Mouse (Mus musculus) ZHBTc4 (cell line): ENCODE results near the gene Hist1h1d.

Source experiments
- DNase-seq: peaks from one replicate; pipeline ENCODE4 v3.0.0-alpha.2; 2011; ENCODE audit warnings: low read depth, low spot score

Hist1h1d gene

DNA sequence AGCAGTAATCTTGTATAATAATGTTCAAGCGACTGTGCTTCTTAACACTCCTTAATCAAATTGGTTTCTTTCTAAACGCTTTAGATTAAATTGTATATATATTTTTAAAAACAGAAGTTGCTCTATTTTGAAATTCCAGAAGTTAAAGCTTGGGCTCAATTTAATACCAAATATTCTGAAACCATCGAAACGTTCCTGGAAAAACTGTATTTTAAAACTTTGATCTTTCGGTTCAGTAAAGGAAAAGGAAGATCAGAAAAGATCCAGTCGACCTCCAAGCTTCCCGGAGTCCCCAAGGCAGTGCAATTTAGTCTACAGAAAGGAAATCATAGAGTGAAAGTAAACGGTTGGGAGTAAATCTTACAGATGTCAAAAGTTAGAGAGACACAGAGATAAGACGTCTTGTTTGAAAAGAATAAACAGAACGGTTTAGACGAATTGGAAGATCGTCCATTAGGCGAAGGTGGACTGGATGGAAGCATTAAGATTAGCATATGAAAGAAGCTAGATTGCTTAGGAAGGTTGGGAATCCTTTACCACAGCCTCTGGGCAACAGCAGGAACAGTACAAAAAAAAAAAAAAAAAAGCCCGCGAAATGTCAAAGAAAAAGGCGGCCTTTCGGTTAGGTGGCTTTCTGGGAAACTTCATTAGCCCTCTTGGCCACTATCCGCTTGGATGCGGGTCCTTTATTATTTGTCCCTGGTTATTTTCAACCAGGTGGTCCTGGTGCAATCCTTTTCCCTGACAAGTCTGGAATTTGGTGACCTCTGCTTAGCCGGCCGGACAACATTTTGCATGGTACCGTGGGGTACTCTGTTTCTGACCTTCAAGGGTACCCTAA is 33.3 kb downstream of the Hist1h1d start:
- DNase-seq = peak; percentile 82

DNA sequence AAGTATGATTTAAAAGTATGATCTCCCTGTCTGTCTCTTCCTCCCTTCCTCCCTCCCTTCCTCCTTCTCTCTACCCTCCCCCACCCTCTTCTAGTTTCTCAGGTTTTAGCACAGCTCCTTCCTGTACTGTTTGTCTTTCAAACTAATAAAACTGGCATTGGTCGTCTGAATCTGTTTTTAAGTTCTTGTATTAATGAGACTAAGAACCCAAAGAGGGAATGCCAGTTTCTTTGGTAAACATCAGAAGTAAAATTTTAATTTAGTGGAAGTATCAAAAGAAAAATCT is 33.8 kb downstream of the Hist1h1d start:
- DNase-seq = peak; percentile 24

GRCm38 (mm10) chr13:23591206-23591605 is 38.1 kb downstream of the Hist1h1d start:
- DNase-seq = no peak

DNA sequence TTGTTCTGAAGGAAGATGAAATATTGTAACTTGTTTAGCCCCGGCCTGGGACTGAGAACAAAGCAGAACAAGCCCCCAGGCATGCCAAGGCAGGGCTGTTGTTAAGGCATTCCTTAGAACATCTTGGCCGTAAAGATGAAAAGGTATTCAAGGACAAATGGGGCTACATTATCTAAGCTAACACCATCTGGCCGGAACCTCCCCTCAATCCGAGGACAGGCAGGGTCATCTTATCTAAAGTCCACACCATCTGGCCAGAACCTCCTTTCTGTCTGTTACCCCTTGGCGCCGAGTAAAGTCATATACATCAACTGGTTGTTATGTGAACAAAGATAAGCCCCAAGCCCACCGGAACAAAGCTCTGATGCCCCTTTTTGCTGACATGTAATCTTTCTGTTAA is 38.8 kb downstream of the Hist1h1d start:
- DNase-seq = peak; percentile 54

- DNase-seq = no peak
Measured at GRCm38 (mm10) chr13:23592614-23593013, 39.6 kb downstream of the Hist1h1d start.

DNA sequence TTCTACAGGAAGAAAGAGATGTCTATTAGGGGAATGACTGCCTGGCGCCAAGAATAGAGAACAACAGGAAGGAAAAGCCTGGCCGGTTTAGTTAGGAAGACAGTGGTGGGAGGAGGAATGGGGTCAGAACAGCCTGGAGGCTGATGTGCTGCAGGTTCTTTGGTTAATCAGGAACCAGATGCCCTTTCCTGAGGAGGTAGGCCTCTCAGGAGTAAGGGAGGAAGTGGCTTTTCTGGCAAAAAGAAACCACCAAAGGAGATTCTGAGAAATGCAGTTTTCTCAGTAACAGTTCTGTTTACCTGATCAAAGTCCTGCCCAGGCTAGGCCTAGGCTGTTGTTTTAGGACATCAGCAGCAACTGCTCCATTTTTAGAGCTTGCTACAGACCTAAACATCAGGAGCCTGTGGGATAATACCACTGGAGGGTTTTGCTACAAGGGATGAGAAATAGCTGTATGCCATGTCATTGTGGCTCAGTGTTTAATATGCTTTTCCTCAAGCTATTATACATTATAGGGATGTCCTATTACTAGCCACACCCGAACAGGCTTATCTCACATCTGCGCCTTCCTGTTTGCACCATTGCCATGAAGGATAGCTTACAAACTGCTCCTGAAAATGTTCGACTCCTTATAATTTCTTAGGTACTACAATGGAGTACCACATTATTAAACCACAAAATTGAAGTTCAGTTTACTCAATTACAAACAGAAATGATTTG is 40.1 kb downstream of the Hist1h1d start:
- no peak for DNase-seq

DNA sequence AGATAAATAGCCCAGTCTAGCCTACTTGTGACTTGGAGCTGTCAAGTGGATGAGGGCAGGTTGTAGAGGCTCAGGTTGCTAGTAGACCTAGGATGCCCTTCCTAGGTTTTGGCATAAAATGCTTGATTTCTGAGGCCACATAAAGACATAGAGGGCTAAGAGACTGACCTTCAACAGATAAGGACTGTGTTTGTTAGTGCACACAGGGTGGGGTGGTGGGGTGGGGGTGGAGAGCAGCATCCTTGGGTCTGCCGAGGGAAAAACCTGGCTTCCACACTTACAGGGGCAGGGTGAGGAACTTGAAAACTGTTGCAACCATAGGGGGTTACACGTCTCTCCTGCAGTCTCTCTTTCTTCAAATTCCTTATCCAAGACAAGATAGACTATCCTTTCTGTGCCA is 42.1 kb downstream of the Hist1h1d start:
- DNase-seq = peak; percentile 23

- peak; percentile 62 for DNase-seq
Measured at GRCm38 (mm10) chr13:23595622-23596372, 42.7 kb downstream of the Hist1h1d start.

- peak; percentile 78 for DNase-seq
Measured at GRCm38 (mm10) chr13:23597957-23598356, 44.9 kb downstream of the Hist1h1d start.

- no peak for DNase-seq
Measured at GRCm38 (mm10) chr13:23603182-23603699, 50.2 kb downstream of the Hist1h1d start.

- no peak for DNase-seq
Measured at GRCm38 (mm10) chr13:23604452-23604851, 51.4 kb downstream of the Hist1h1d start.

GRCm38 (mm10) chr13:23605052-23605451 is 52.0 kb downstream of the Hist1h1d start:
- no peak for DNase-seq

DNA sequence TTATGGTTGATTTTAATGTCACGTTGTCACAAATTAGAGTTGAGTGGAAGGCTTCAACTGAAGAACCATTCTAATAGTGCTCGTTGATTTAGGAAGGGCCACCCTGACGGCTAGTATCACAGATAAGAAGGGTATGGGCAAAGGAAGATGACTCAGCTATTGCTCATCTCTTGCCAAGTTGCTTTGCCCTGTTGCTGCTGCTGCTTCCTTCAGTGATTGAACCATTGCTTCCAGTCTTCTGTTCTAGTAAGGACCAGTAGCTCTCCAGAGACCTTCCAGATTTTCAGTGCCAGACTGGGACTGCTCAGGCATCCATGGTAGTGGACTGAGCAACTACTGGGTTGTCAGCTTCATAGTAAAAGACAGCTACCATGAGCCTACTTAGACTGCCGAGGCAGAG is 56.1 kb downstream of the Hist1h1d start:
- no peak for DNase-seq

DNA sequence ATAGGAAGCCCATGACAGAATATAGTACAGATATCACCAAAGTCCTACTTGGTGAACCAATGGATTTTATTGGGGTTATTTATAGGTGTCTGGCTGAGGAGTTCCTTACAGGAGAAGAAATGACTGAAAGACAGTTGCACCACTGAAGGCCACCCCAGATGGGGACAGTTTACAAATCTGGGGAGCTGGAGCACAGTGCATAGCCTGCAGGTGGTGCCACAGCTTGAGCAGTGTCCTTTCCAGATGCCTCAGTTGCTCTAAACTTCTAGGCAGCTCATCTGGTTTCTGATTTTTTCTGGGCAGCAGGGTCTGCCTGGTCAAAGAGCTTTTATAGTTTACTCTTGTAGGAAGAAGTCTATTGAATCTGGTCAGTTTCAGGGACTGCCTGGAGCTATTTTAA is 56.8 kb downstream of the Hist1h1d start:
- DNase-seq = no peak
